Mouse (Mus musculus) testis, adult 2 months (tissue): ENCODE results near the gene Eef1akmt1. TPM values are rescaled to one million over a fixed set of nuclear protein-coding genes. Genes with fewer than 3 reads are reported as not detected.

Experiments
- H3K27ac ChIP-seq: fragments of 200-500 bp; 2 replicates; pipeline ENCODE4 v1.5.1; 2012; ENCODE audit warnings: low read depth, low read length; ENCODE audit not compliant: control insufficient read depth, insufficient read depth
- H3K27me3 ChIP-seq: fragments of 200-500 bp; 2 replicates; pipeline ENCODE4 v1.6.1; 2012; ENCODE audit warnings: mild to moderate bottlenecking, low read length, moderate library complexity; ENCODE audit not compliant: control insufficient read depth, insufficient read depth
- H3K36me3 ChIP-seq: fragments of 200-500 bp; 2 replicates; pipeline ENCODE4 v1.6.1; 2012; ENCODE audit warnings: mild to moderate bottlenecking, low read length; ENCODE audit not compliant: control insufficient read depth, insufficient read depth
- H3K4me1 ChIP-seq: fragments of 200-500 bp; 2 replicates; pipeline ENCODE4 v1.6.1; 2012; ENCODE audit warnings: low read length; ENCODE audit not compliant: control insufficient read depth, insufficient read depth
- H3K4me3 ChIP-seq: fragments of 200-500 bp; 2 replicates; pipeline ENCODE4 v1.5.1; 2012; ENCODE audit warnings: low read depth, mild to moderate bottlenecking, low read length, moderate library complexity, mixed read lengths; ENCODE audit not compliant: control insufficient read depth
- CTCF ChIP-seq: fragments of 200-500 bp; IDR thresholded peaks from 2 replicates; pipeline ENCODE4 v1.5.1; 2012; ENCODE audit warnings: low read depth, mild to moderate bottlenecking, inconsistent platforms, low read length, moderate library complexity; ENCODE audit not compliant: control insufficient read depth, insufficient read depth, insufficient replicate concordance
- POLR2A ChIP-seq: fragments of 200-500 bp; IDR thresholded peaks from 2 replicates; pipeline ENCODE4 v1.6.1; 2012; ENCODE audit warnings: low read depth, mild to moderate bottlenecking, inconsistent platforms, low read length, moderate library complexity; ENCODE audit not compliant: control insufficient read depth
- polyA plus RNA-seq: library from polyadenylated mRNA; depleted of rRNA; stranded (reverse); fragments of >200 nt; gene quantifications from 2 replicates; pipeline ENCODE4 v1.2.3, GENCODE M21; 2012

The Eef1akmt1 gene
- polyA plus RNA-seq, 1 experiment, result 15.9 TPM

DNA sequence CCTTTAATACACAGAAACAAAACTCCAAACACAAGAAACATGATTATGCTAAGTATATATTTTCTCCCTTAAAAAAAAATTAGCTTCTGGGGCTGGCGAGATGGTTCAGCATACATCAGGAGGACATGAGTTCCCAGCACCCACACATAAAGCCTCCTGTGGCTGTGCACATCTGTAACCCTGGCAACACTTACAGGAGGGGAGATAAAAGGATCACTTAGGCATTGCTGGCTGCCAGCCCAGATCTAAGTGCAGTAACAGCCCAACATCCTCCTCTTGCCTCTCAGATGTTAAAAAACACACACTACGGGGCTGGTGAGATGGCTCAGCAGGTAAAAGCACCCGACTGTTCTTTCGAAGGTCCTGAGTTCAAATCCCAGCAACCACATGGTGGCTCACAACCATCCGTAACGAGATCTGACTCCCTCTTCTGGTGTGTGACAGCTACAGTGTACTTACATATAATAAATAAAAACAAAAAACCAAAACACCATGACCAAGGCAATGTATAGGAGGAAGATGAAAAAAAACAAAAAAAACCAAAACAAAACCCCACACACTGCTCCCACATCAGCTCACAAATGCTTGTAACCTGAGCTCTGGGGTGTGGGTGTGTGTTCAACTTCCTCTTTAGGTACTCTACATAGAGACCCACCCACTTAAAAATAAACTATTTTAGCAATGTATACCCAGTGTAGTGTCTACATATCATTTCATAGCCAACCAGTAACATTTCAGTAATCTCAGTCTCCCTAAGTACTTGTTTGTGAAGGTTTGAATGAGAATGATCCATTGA, 3.6 kb upstream of the Eef1akmt1 start:
- H3K36me3 ChIP-seq, result no peaks in the 10 kb centered on the region
- no peak for TF ChIP-seq POLR2A
- TF ChIP-seq CTCF, result no peak
- H3K4me1 ChIP-seq, result no peaks in the 10 kb centered on the region
- H3K4me3 ChIP-seq, result no peak overlapping the region
- H3K27me3 ChIP-seq, result no peaks in the 10 kb centered on the region
- no peak overlapping the region for H3K27ac ChIP-seq

DNA sequence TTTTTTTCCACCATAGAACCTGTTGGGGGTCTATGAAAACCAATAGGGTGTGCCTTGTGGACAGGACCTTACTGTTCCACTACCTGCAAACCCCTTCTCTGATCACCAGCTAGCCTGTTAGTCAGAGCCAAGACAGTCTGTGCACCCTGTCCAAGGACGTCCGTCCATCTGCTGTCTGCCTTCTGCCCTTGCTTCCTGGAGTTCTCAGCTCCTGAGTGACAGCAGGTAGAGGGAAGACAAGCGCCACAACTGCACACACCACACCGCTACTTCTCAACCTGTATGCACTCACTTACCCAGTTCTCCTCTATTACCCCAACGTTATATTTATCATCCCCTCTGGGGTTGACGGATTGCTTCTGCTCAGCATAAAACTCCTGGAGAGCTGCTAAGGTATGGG, 5.8 kb downstream of the Eef1akmt1 start:
- no peak overlapping the region for H3K27ac ChIP-seq
- no peaks in the 10 kb centered on the region for H3K27me3 ChIP-seq
- no peak overlapping the region for H3K4me3 ChIP-seq
- TF ChIP-seq POLR2A (no peak), CTCF (no peak)
- no peaks in the 10 kb centered on the region for H3K36me3 ChIP-seq
- no peaks in the 10 kb centered on the region for H3K4me1 ChIP-seq

DNA sequence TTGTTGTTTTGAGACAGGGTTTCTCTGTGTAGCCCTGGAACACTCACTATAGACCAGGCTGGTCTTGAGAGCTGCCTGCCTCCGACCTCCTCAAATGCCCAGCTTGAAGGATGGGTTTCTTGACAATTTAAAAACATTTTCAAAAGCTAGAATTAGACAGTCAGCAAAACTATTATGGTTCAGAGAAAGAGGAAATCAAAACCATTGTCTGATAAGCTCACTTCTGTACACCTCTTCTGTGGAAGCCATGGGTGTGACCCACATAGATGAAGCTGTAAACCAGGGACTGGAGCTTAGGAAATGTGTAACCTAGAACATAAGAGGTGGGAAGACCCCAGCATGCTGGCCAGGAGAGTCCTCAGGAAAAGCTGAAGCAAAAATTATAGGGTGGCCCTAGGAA, 14.5 kb downstream of the Eef1akmt1 start:
- TF ChIP-seq POLR2A (no peak), CTCF (no peak)

GRCm38 (mm10) chr14:57555471-57556070, 15.8 kb downstream of the Eef1akmt1 start:
- no peak overlapping the region for H3K27ac ChIP-seq
- no peak overlapping the region for H3K4me3 ChIP-seq
- H3K36me3 ChIP-seq, result no peaks in the 10 kb centered on the region
- no peaks in the 10 kb centered on the region for H3K27me3 ChIP-seq
- no peak for TF ChIP-seq POLR2A
- TF ChIP-seq CTCF, result no peak
- no peaks in the 10 kb centered on the region for H3K4me1 ChIP-seq

More for the DNA sequence above, 14.5 kb downstream of the Eef1akmt1 start:
- Histone ChIP-seq H3K27me3 (no peaks in the 10 kb centered on the region), H3K36me3 (no peaks in the 10 kb centered on the region), H3K4me1 (no peaks in the 10 kb centered on the region), H3K4me3 (no peak overlapping the region), H3K27ac (no peak overlapping the region)

- no peaks in the 10 kb centered on the region for H3K27me3 ChIP-seq
- H3K4me1 ChIP-seq, result no peaks in the 10 kb centered on the region
- H3K36me3 ChIP-seq, result no peaks in the 10 kb centered on the region
- no peak for TF ChIP-seq CTCF
- no peak for TF ChIP-seq POLR2A
- H3K27ac ChIP-seq, result no peak overlapping the region
- H3K4me3 ChIP-seq, result no peak overlapping the region
Measured at GRCm38 (mm10) chr14:57554434-57554833, 17.0 kb downstream of the Eef1akmt1 start.

GRCm38 (mm10) chr14:57552945-57553344, 18.5 kb downstream of the Eef1akmt1 start:
- Histone ChIP-seq H3K36me3 (no peaks in the 10 kb centered on the region), H3K27me3 (no peaks in the 10 kb centered on the region), H3K27ac (no peak overlapping the region), H3K4me3 (no peak overlapping the region), H3K4me1 (no peaks in the 10 kb centered on the region)
- TF ChIP-seq CTCF (no peak), POLR2A (no peak)

DNA sequence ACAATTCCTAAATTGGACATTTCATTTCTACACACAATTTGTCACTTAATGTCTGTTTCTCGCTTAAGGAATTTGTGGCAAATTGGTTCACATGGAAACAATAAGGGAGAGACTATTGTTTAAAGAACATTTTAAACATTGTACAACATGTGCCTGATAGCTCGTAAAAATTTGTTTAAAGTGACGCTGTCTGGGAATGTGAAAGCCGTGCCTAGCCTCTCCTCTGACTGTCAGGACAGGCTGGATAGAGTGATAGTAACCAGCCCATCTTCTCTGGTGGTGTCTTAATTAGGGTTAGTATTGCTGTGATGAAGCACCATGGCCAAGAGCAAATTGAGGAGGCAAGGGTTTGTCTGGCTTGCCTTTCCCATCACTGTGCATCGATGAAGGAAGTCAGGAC, 24.4 kb downstream of the Eef1akmt1 start:
- TF ChIP-seq CTCF (no peak), POLR2A (no peak)
- Histone ChIP-seq H3K4me3 (no peak overlapping the region), H3K4me1 (peaks cover 8% of the 10 kb centered on the region), H3K27ac (no peak overlapping the region), H3K36me3 (no peaks in the 10 kb centered on the region), H3K27me3 (no peaks in the 10 kb centered on the region)
